Mouse (Mus musculus) layer of hippocampus, adult 18-20 months (tissue): ENCODE measurements around the gene Pld2. TPM values are rescaled to one million over a fixed set of nuclear protein-coding genes. Genes with fewer than 3 reads are reported as not detected.

Experiments used
- total RNA-seq, 2 experiments: library from RNA; stranded (reverse); gene quantifications; 2 replicates each; pipeline ENCODE4 v1.2.3; 2021

Gene Pld2
- total RNA-seq, 2 experiments from 2014 or later, result 16.7 to 17.8 TPM

Other genes with a start within 250 kb of the Pld2 start
- gene Alox12e, start 217.4 kb upstream of the Pld2 start, total RNA-seq, result not detected
- under 1 TPM in 1 of 2 experiments, not detected in 1; 0.17 TPM for gene Alox15, start 188.0 kb upstream of the Pld2 start, total RNA-seq
- gene Pelp1, start 130.0 kb upstream of the Pld2 start, total RNA-seq, result 10 to 100 TPM; 32.0 to 37.2 TPM
- 100 to 1,000 TPM in 1 of 2 experiments, 10 to 100 TPM in 1; 93.5 to 100 TPM for gene Arrb2, start 107.4 kb upstream of the Pld2 start, total RNA-seq
- 10 to 100 TPM; 13.7 to 16.7 TPM for gene Med11, start 88.1 kb upstream of the Pld2 start, total RNA-seq
- gene Zmynd15, start 80.6 kb upstream of the Pld2 start, total RNA-seq, result under 1 TPM; 0.20 to 0.27 TPM
- 1 to 10 TPM in 1 of 2 experiments, under 1 TPM in 1; 0.82 to 1.3 TPM for gene Cxcl16, start 80.1 kb upstream of the Pld2 start, total RNA-seq
- not detected for gene Tm4sf5, start 34.8 kb upstream of the Pld2 start, total RNA-seq
- gene Vmo1, start 25.4 kb upstream of the Pld2 start, total RNA-seq, result not detected
- gene Gltpd2, start 20.9 kb upstream of the Pld2 start, total RNA-seq, result not detected
- gene Psmb6, start 14.7 kb upstream of the Pld2 start, total RNA-seq, result 100 to 1,000 TPM; 198 TPM
- gene Gm40193, start 7.1 kb upstream of the Pld2 start, total RNA-seq, result not detected
- gene Mink1, start 22.8 kb downstream of the Pld2 start, total RNA-seq, result 100 to 1,000 TPM; 477 to 515 TPM
- gene 4930544D05Rik, start 75.8 kb downstream of the Pld2 start, total RNA-seq, result under 1 TPM; 0.58 to 0.77 TPM
- not detected for gene Chrne, start 79.2 kb downstream of the Pld2 start, total RNA-seq
- not detected for gene Gp1ba, start 99.1 kb downstream of the Pld2 start, total RNA-seq
- 10 to 100 TPM; 88.7 to 91.8 TPM for gene Rnf167, start 107.2 kb downstream of the Pld2 start, total RNA-seq
- 100 to 1,000 TPM; 121 to 123 TPM for gene Slc25a11, start 107.4 kb downstream of the Pld2 start, total RNA-seq
- 100 to 1,000 TPM; 326 to 341 TPM for gene Pfn1, start 114.6 kb downstream of the Pld2 start, total RNA-seq
- 1 to 10 TPM; 6.0 to 9.9 TPM for gene Eno3, start 117.1 kb downstream of the Pld2 start, total RNA-seq
- gene Spag7, start 129.4 kb downstream of the Pld2 start, total RNA-seq, result 10 to 100 TPM; 50.5 to 51.9 TPM
- 100 to 1,000 TPM; 330 to 389 TPM for gene Camta2, start 148.0 kb downstream of the Pld2 start, total RNA-seq
- 1 to 10 TPM; 3.7 to 4.3 TPM for gene Inca1, start 160.1 kb downstream of the Pld2 start, total RNA-seq
- gene Kif1c, start 160.5 kb downstream of the Pld2 start, total RNA-seq, result 10 to 100 TPM; 70.4 to 82.8 TPM
- gene Zfp3, start 224.1 kb downstream of the Pld2 start, total RNA-seq, result 10 to 100 TPM; 22.5 to 24.6 TPM